Mouse (Mus musculus): ENCODE measurements around the gene Zfp449. TPM values are rescaled to one million over a fixed set of nuclear protein-coding genes. Genes with fewer than 3 reads are reported as not detected.

Zfp449 gene
- total RNA-seq (2021), result 1 to 10 TPM; 1.9 to 3.5 TPM
- long read RNA-seq, experiment 1, partial matches to known transcripts, result 2 of 6 reads
- long read RNA-seq, experiment 1, other reads (novel, unspliced or antisense), result 0 of 6 reads
- long read RNA-seq, experiment 2, partial matches to known transcripts, result 2 of 11 reads
- long read RNA-seq, experiment 2, other reads (novel, unspliced or antisense), result 5 of 11 reads

GRCm38 (mm10) chrX:56346176-56346931 lies at the start of gene Zfp449:
TSS of gene Zfp449 (plus strand) at chrX:56346400.
- DNase-seq (ENCODE audit: low spot score in 2 of 2), result peak; percentile 64 to 70

GRCm38 (mm10) chrX:56307597-56307996 lies 38.6 kb upstream of the Zfp449 start:
- DNase-seq (ENCODE audit: low spot score in 2 of 2), result no peak

- DNase-seq (ENCODE audit: low spot score in 2 of 2), result no peak
Measured at GRCm38 (mm10) chrX:56312813-56313212, 33.4 kb upstream of the Zfp449 start.

- DNase-seq (ENCODE audit: low spot score in 2 of 2), result no peak
Measured at GRCm38 (mm10) chrX:56322096-56322495, 24.1 kb upstream of the Zfp449 start.

GRCm38 (mm10) chrX:56322731-56323130 lies 23.5 kb upstream of the Zfp449 start:
- DNase-seq (ENCODE audit: low spot score in 2 of 2), result no peak

- no peak for DNase-seq (ENCODE audit: low spot score in 2 of 2)
Measured at GRCm38 (mm10) chrX:56332046-56332445, 14.2 kb upstream of the Zfp449 start.

- DNase-seq (ENCODE audit: low spot score in 2 of 2), result no peak
Measured at GRCm38 (mm10) chrX:56340305-56340704, 5.9 kb upstream of the Zfp449 start.

- DNase-seq (ENCODE audit: low spot score in 2 of 2), result no peak
Measured at GRCm38 (mm10) chrX:56342921-56343320, 3.3 kb upstream of the Zfp449 start.

GRCm38 (mm10) chrX:56346932-56347253 lies 693 bp downstream of the Zfp449 start:
- DNase-seq (ENCODE audit: low spot score in 2 of 2), result peak; percentile 7 to 21

- DNase-seq (ENCODE audit: low spot score in 2 of 2), result peak; percentile 30 to 35
Measured at GRCm38 (mm10) chrX:56374431-56375128, 28.4 kb downstream of the Zfp449 start, which contains the start of gene Smim10l2a. TSS of gene Smim10l2a (plus strand) at chrX:56374586.

- DNase-seq (ENCODE audit: low spot score in 2 of 2), result no peak
Measured at GRCm38 (mm10) chrX:56380852-56381251, 34.7 kb downstream of the Zfp449 start.

- DNase-seq (ENCODE audit: low spot score in 2 of 2), result no peak
Measured at GRCm38 (mm10) chrX:56384142-56384541, 37.9 kb downstream of the Zfp449 start.

GRCm38 (mm10) chrX:56404646-56405045 lies 58.4 kb downstream of the Zfp449 start:
- DNase-seq (ENCODE audit: low spot score in 2 of 2), result no peak

- DNase-seq (ENCODE audit: low spot score in 2 of 2), result no peak
Measured at GRCm38 (mm10) chrX:56405482-56405881, 59.3 kb downstream of the Zfp449 start.

GRCm38 (mm10) chrX:56406128-56406527 lies 59.9 kb downstream of the Zfp449 start:
- no peak for DNase-seq (ENCODE audit: low spot score in 2 of 2)

Other genes with a start within 250 kb of the Zfp449 start
- gene 3830403N18Rik, start 209.8 kb upstream of the Zfp449 start, total RNA-seq (2021), result not detected
- not detected for gene Gm773, start 133.5 kb upstream of the Zfp449 start, total RNA-seq (2021)
- under 1 TPM; 0.30 to 0.54 TPM for gene Smim10l2a, start 28.2 kb downstream of the Zfp449 start, total RNA-seq (2021)
- gene Gm2174, start 101.6 kb downstream of the Zfp449 start, total RNA-seq (2021), result not detected
- gene Ints6l, start 108.5 kb downstream of the Zfp449 start, total RNA-seq (2021), result 10 to 100 TPM; 19.4 to 31.1 TPM
- not detected for gene Gm10477, start 178.3 kb downstream of the Zfp449 start, total RNA-seq (2021)
- gene Gm648, start 203.2 kb downstream of the Zfp449 start, total RNA-seq (2021), result not detected